Mouse (Mus musculus): ENCODE measurements around the gene Calr.

Gene Calr

GRCm38 (mm10) chr8:84814555-84815441, 31.9 kb downstream of the Calr start:
- no peak for DNase-seq

- no peak for DNase-seq
Observed at GRCm38 (mm10) chr8:84814240-84814554, 32.5 kb downstream of the Calr start.

- no peak for DNase-seq
Observed at GRCm38 (mm10) chr8:84813830-84814229, 32.9 kb downstream of the Calr start.

GRCm38 (mm10) chr8:84813059-84813458, 33.7 kb downstream of the Calr start:
- DNase-seq, result peak; percentile 95

- no peak for DNase-seq
Observed at GRCm38 (mm10) chr8:84811303-84811702, 35.4 kb downstream of the Calr start.

GRCm38 (mm10) chr8:84810896-84811295, 35.8 kb downstream of the Calr start:
- DNase-seq, result peak; percentile 99

GRCm38 (mm10) chr8:84809941-84810280, 36.8 kb downstream of the Calr start:
- DNase-seq, result no peak

- no peak for DNase-seq
Observed at GRCm38 (mm10) chr8:84809109-84809940, 37.4 kb downstream of the Calr start.

GRCm38 (mm10) chr8:84806031-84806430, 40.7 kb downstream of the Calr start:
- DNase-seq, result no peak

GRCm38 (mm10) chr8:84799999-84800831, 46.5 kb downstream of the Calr start, which contains the start of gene Nfix:
TSS of gene Nfix (minus strand) at chr8:84800344.
- DNase-seq, result peak; percentile 69

GRCm38 (mm10) chr8:84799136-84799931, 47.4 kb downstream of the Calr start:
- peak; percentile 76 for DNase-seq

- no peak for DNase-seq
Observed at GRCm38 (mm10) chr8:84798446-84799135, 48.1 kb downstream of the Calr start.

GRCm38 (mm10) chr8:84797971-84798370, 48.8 kb downstream of the Calr start:
- peak; percentile 55 for DNase-seq

- DNase-seq, result no peak
Observed at GRCm38 (mm10) chr8:84797256-84797797, 49.4 kb downstream of the Calr start.

GRCm38 (mm10) chr8:84794486-84794885, 52.2 kb downstream of the Calr start:
- DNase-seq, result no peak

GRCm38 (mm10) chr8:84793791-84794485, 52.8 kb downstream of the Calr start:
- DNase-seq, result peak; percentile 67

- peak; percentile 35 for DNase-seq
Observed at GRCm38 (mm10) chr8:84793134-84793533, 53.6 kb downstream of the Calr start.

GRCm38 (mm10) chr8:84792429-84792947, 54.2 kb downstream of the Calr start:
- no peak for DNase-seq

Measured in right cerebral cortex, postnatal 4 days (tissue).